Mouse (Mus musculus) embryonic stem cell, embryonic (primary cell): Measurements from ENCODE around the gene Dnajb12.

ENCODE experiments used
- CTCF ChIA-PET, 4 experiments: fragments of 300-600 bp in 2 of 4; fragments of 350-600 bp in 2 of 4; sonication (Branson Sonifier 250); formaldehyde crosslinking; loops; one replicate each; lab custom pipeline; 2022; ENCODE audit warnings: inconsistent platforms in 2 of 4; lab: Charles Lee
- POLR2A ChIA-PET, 4 experiments: fragments of 300-600 bp in 2 of 4; fragments of 350-600 bp in 2 of 4; sonication (Branson Sonifier 250); formaldehyde crosslinking; loops; one replicate each; lab custom pipeline; 2022; ENCODE audit warnings: antibody characterized with exemption in 4 of 4, inconsistent platforms in 1 of 4; lab: Charles Lee

Dnajb12 gene

DNA sequence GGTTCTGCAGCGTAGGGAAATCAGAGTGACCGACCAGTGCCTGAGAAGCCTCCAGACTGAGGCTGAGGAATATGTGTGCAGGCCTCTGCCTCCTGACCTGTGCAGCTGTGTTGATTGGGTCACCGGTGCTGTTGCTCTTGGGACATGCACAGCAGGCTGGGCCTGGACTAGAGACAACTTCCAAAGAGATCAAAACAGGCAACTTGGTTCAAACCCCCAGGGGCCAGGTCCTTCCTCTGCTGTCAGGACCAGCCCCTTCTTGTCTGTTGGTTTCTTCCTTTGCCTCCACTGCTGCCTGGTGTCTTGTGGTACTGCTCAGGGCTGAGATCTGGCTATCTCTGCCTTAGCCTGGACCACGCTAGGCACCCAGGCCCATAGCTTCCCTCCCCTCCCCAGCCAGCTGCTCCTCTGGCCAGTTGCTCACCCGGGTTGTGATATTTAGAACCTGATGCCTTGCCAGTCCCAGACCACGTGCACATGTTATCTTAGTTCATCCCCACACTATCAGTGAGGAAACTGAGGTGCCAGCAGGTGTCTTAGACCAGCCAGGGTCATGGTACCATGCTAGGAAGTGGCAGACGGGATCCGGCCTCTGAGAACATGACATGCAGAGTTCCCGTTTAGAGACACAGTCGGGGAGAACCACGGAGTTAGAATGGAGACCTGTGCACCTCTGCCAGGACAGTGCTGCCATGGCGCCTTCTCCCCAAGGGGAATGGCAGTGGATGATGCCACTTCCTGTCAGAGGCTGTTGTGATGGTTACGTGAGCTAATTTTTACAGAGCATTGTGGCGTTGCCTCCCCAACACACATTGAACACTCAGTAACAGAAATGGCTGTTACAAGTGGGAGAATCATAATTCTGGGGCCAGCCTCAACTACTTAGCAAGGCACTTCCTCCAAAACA, 6.1 kb downstream of the Dnajb12 start:
- CTCF ChIA-PET, result interaction anchor here in 2 of 4 experiments (0.5 to 1.2 kb wide), 3 partner anchors 10 to 460 kb away, joined by 3 to 7 read pairs (median 3); no protein-coding TSS in a partner anchor
- POLR2A ChIA-PET, result interaction anchor here in 2 of 4 experiments (1.6 to 3.1 kb wide), 2 partner anchors 9 to 14 kb away, joined by 4 to 14 read pairs; no protein-coding TSS in a partner anchor

DNA sequence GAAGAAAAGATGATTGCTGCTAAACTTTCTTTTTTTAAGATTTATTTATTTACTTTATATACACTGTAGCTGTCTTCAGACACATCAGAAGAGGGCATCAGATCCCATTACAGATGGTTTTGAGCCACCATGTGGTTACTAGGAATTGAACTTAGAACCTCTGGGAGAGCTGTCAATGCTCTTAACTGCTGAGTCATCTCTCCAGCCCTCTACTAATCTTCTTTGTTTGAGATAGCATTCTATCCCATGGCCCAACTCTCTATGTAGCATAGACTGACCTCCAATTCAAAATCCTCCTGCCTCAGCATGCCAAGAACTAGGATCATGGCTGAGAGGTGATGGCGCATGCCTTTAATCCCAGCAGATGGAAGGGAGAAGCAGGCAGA, 6.7 kb downstream of the Dnajb12 start:
- ChIA-PET CTCF (interaction anchor here in 1 of 4 experiments (0.7 kb wide), 1 partner anchor 22 kb away, joined by 3 read pairs; no protein-coding TSS in a partner anchor), POLR2A (interaction anchor here in 2 of 4 experiments (0.6 to 1.3 kb wide), 3 partner anchors 13 to 366 kb away, joined by 3 to 5 read pairs (median 3); partner anchors contain the start of genes Anapc16 (in 1 of the 2) and Ascc1 (in 1 of the 2))

GRCm38 (mm10) chr10:59887432-59887831, 8.1 kb downstream of the Dnajb12 start:
- ChIA-PET CTCF (no interaction called here), POLR2A (interaction anchor here in 2 of 4 experiments (1.2 to 3.9 kb wide), 4 partner anchors 10 to 115 kb away, joined by 3 to 18 read pairs (median 5); partner anchors contain the start of genes Anapc16 (in 1 of the 2) and Ascc1 (in 1 of the 2))

DNA sequence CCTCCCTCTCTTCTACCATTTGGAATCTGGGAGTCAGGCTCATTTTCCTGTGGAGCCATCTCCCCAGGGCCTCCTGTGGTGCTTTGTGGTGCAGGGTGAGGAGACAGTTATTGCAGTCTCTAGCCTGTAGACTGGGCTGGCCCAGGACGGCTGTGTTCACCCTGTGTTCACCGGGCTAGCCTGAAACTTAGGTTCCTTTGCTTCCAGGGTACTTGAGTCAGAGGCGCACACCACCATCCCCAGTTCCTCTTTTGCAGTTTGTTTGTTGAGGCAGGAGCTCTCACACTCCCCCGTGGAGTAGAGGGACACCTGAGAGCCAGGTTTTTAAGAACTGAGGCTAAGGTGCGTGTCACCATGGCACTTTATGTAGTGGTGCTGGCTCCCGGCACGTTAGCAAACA, 10.0 kb downstream of the Dnajb12 start:
- ChIA-PET CTCF (interaction anchor here in 1 of 4 experiments (0.6 to 1.5 kb wide), 2 partner anchors 18 to 358 kb away, joined by 3 read pairs; no protein-coding TSS in a partner anchor), POLR2A (interaction anchor here in 2 of 4 experiments (0.7 to 3.9 kb wide), 6 partner anchors 10 to 53 kb away, joined by 3 to 18 read pairs (median 4); no protein-coding TSS in a partner anchor)

GRCm38 (mm10) chr10:59889953-59890751, 10.8 kb downstream of the Dnajb12 start:
- CTCF ChIA-PET, result interaction anchor here in 2 of 4 experiments (0.5 to 1.2 kb wide), 6 partner anchors 9 to 304 kb away, joined by 3 to 5 read pairs (median 4); partner anchors contain the start of gene Ddit4 (in 1 of the 2)
- POLR2A ChIA-PET, result interaction anchor here in 2 of 4 experiments (0.7 to 3.9 kb wide), 8 partner anchors 9 to 52 kb away, joined by 3 to 18 read pairs (median 3); no protein-coding TSS in a partner anchor

DNA sequence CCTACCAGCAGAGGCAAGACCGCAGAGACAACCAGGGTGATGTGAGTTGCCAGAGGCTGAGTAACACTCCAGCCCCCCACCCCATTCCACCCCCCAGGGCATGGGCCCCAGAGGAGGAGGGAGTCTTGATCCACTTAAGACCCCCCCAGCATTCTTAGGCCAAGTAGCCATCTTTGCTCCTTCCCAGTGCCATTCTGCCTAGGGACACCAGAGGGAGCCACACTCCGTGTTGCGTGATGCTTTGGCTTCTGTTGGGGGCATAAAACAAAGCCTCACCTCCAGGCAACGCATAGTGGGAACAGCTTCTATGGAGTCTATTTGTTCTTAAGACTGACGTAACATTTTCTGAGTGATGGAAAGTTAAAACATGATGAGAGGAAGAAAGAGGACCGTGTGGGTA, 13.6 kb downstream of the Dnajb12 start:
- ChIA-PET POLR2A (interaction anchor here in 3 of 4 experiments (0.6 to 1.5 kb wide), 10 partner anchors 12 to 288 kb away, joined by 3 to 6 read pairs (median 4); no protein-coding TSS in a partner anchor), CTCF (interaction anchor here (0.7 to 2.8 kb wide), 17 partner anchors 11 to 555 kb away, joined by 3 to 28 read pairs (median 3); partner anchors contain the start of gene Vsir (in 1 of the 4))

GRCm38 (mm10) chr10:59894251-59895160, 15.2 kb downstream of the Dnajb12 start:
- POLR2A ChIA-PET, result interaction anchor here (0.6 to 2.2 kb wide), 42 partner anchors 9 to 673 kb away, joined by 3 to 19 read pairs (median 4); partner anchors contain the start of genes Anapc16 (in 1 of the 4), Ascc1 (in 1 of the 4), Ddit4 (in 1 of the 4) and P4ha1 (in 1 of the 4)
- CTCF ChIA-PET, result interaction anchor here (0.5 to 2.8 kb wide), 109 partner anchors 9 to 1490 kb away, joined by 3 to 28 read pairs (median 4); partner anchors contain the start of genes Anapc16 (in 2 of the 4), Ascc1 (in 2 of the 4) and Vsir (in 1 of the 4)

- CTCF ChIA-PET, result interaction anchor here (0.6 to 2.8 kb wide), 69 partner anchors 8 to 1489 kb away, joined by 3 to 28 read pairs (median 5); partner anchors contain the start of genes Anapc16 (in 1 of the 4), Ascc1 (in 1 of the 4) and Vsir (in 1 of the 4)
Observed at GRCm38 (mm10) chr10:59895460-59896186, 16.3 kb downstream of the Dnajb12 start.

DNA sequence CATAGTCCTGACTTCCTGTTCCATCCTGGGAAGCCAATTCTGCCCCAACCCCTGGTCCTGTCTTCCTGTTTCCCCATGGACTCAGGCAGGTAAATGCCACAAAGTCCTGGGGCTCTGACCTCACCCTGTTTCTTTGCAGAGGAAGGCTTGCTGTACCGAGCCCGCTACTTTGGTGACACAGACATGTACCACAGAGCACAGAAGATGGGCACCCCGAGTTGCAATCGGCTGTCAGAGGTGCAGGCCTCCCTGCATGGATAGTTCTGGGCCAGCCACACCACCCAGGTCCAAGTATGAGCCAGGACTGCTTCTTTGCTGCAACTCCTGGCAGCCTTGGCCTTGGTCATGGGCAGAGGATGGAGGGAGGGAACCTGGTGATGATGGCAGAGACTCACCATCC, 16.9 kb downstream of the Dnajb12 start:
- POLR2A ChIA-PET, result interaction anchor here in 1 of 4 experiments (2.2 kb wide), 1 partner anchor 55 kb away, joined by 19 read pairs; the partner anchor contains the start of gene Ddit4

More at GRCm38 (mm10) chr10:59895460-59896186, 16.3 kb downstream of the Dnajb12 start:
- POLR2A ChIA-PET, result interaction anchor here in 2 of 4 experiments (0.8 to 2.2 kb wide), 22 partner anchors 8 to 349 kb away, joined by 3 to 19 read pairs (median 6); partner anchors contain the start of genes Anapc16 (in 1 of the 2), Ascc1 (in 1 of the 2) and Ddit4 (in 1 of the 2)

DNA sequence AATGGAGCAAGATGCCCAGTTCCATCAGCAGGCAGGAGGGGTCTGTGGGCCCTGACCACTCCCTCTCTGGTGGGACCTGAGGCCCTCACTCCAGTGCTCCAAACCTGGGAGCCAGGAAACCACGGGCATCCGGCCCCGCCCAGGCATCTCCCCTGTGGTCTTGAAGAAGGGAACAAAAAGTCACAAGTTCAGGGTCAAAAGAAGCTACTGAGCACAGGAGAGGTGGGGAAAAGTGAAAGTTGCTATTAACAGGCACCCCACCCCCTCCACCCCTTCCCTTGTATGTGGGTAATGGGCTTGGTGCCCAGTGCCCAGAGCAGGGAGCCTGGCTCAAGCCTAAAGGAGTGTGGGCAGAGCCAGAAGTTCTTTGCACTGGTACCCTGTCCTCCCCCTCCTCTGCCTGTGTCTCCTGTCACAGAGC, 17.6 kb downstream of the Dnajb12 start:
- ChIA-PET CTCF (interaction anchor here in 2 of 4 experiments (0.6 to 3.8 kb wide), 4 partner anchors 11 to 1690 kb away, joined by 3 to 20 read pairs (median 4); no protein-coding TSS in a partner anchor), POLR2A (interaction anchor here in 3 of 4 experiments (0.6 to 7.9 kb wide), 15 partner anchors 9 to 350 kb away, joined by 3 to 145 read pairs (median 5); partner anchors contain the start of genes Anapc16 (in 2 of the 3), Ascc1 (in 2 of the 3) and Ddit4 (in 1 of the 3))

More for the DNA sequence above, 16.9 kb downstream of the Dnajb12 start:
- CTCF ChIA-PET, result interaction anchor here in 1 of 4 experiments (2.1 kb wide), 1 partner anchor 11 kb away, joined by 7 read pairs; no protein-coding TSS in a partner anchor

- CTCF ChIA-PET, result interaction anchor here in 3 of 4 experiments (0.6 to 3.8 kb wide), 9 partner anchors 11 to 1690 kb away, joined by 3 to 20 read pairs (median 3); no protein-coding TSS in a partner anchor
- POLR2A ChIA-PET, result interaction anchor here in 3 of 4 experiments (0.6 to 7.9 kb wide), 20 partner anchors 9 to 676 kb away, joined by 3 to 145 read pairs (median 6); partner anchors contain the start of genes Anapc16 (in 2 of the 3), Ascc1 (in 2 of the 3), Ddit4 (in 1 of the 3) and Sowahc (in 1 of the 3)
Observed at GRCm38 (mm10) chr10:59897511-59897910, 18.2 kb downstream of the Dnajb12 start.

- ChIA-PET CTCF (interaction anchor here in 3 of 4 experiments (0.6 to 3.8 kb wide), 10 partner anchors 10 to 347 kb away, joined by 3 to 20 read pairs (median 3); no protein-coding TSS in a partner anchor), POLR2A (interaction anchor here in 3 of 4 experiments (0.6 to 7.9 kb wide), 31 partner anchors 10 to 676 kb away, joined by 3 to 145 read pairs (median 8); partner anchors contain the start of genes Anapc16 (in 2 of the 3), Ascc1 (in 2 of the 3), Ddit4 (in 2 of the 3) and P4ha1 (in 1 of the 3))
Observed at GRCm38 (mm10) chr10:59898180-59898778, 18.9 kb downstream of the Dnajb12 start.

GRCm38 (mm10) chr10:59898935-59899334, 19.6 kb downstream of the Dnajb12 start:
- ChIA-PET POLR2A (interaction anchor here (0.5 to 7.9 kb wide), 68 partner anchors 8 to 677 kb away, joined by 3 to 145 read pairs (median 5); partner anchors contain the start of genes Anapc16 (in 3 of the 4), Ascc1 (in 3 of the 4), Ddit4 (in 3 of the 4) and P4ha1 (in 2 of the 4)), CTCF (interaction anchor here (0.6 to 3.8 kb wide), 20 partner anchors 8 to 861 kb away, joined by 3 to 20 read pairs (median 3); no protein-coding TSS in a partner anchor)
